In genomic region chr1:90789506-90789905, GRCm38 (mm10) we compare ENCODE assay signal across 19 mouse cellular contexts. TPM values are rescaled to one million over a fixed set of nuclear protein-coding genes. Genes with fewer than 3 reads are reported as not detected.
"Had no signal": no experiment of that assay in that cellular context is flagged by ENCODE, and none has a peak within 500 bp of the region (broad histone marks: within the 10 kb centered on the region; RNA-seq: fewer than 3 reads in every experiment).

No protein-coding gene starts in this region.

- H3K27me3 ChIP-seq: limb, embryonic 12.5 days; liver, embryonic 15.5 days; midbrain, embryonic 15.5 days; neural tube, embryonic 12.5 days; stomach, embryonic 15.5 days had no signal

- DNase-seq: kidney, adult 8-10 months; kidney, postnatal 36 days; layer of hippocampus, adult 9-11 months; layer of hippocampus, postnatal 36 days; lung, adult 2 months; lung, postnatal 36 days; thymus, adult 2 months; thymus, postnatal 36 days had no signal

- H3K4me1 ChIP-seq: liver, embryonic 15.5 days; midbrain, embryonic 15.5 days; neural tube, embryonic 12.5 days; stomach, embryonic 15.5 days had no signal

- H3K4me2 ChIP-seq: limb, embryonic 12.5 days; liver, embryonic 11.5 days; liver, embryonic 15.5 days; midbrain, embryonic 15.5 days; neural tube, embryonic 12.5 days; stomach, embryonic 15.5 days had no signal

- H3K36me3 ChIP-seq: liver, embryonic 15.5 days; midbrain, embryonic 15.5 days; neural tube, embryonic 12.5 days had no signal

- H3K9me3 ChIP-seq: limb, embryonic 12.5 days; liver, embryonic 15.5 days; midbrain, embryonic 15.5 days; neural tube, embryonic 12.5 days; stomach, embryonic 15.5 days had no signal

- ATAC-seq: lung, postnatal 0 days; midbrain, embryonic 15.5 days had no signal

- H3K4me3 ChIP-seq: limb, embryonic 12.5 days; liver, embryonic 15.5 days; midbrain, embryonic 15.5 days; neural tube, embryonic 12.5 days; stomach, embryonic 15.5 days had no signal

- H3K9ac ChIP-seq: limb, embryonic 12.5 days; liver, embryonic 15.5 days; midbrain, embryonic 15.5 days; neural tube, embryonic 12.5 days; stomach, embryonic 15.5 days had no signal

- H3K27ac ChIP-seq: kidney, postnatal 0 days; liver, embryonic 15.5 days; midbrain, embryonic 15.5 days; neural tube, embryonic 12.5 days; stomach, embryonic 15.5 days had no signal

RNA-seq across cellular contexts. Expression of gene Col6a3, which starts 54.3 kb away (rescaled TPM):
- total RNA-seq: megakaryocyte progenitor cell, adult 5-6 weeks; monocyte, adult 5-6 weeks; neutrophil, adult 5-6 weeks had no signal
